Mouse (Mus musculus) forebrain, embryonic 14.5 days (tissue): Measurements from ENCODE around the gene Mbd5. TPM values are rescaled to one million over a fixed set of nuclear protein-coding genes. Genes with fewer than 3 reads are reported as not detected.
"Not testable (repeated sequence)": the region's sequence is repeated elsewhere in the genome, so short reads cannot be mapped to it uniquely, and the experiment has no call there.

Source experiments
- ATAC-seq: fragments of 200-750 bp; cut with Nextera tagmentation; 2 replicates; pipeline ENCODE4 v1.8.0; 2017; ENCODE audit warnings: mild to moderate bottlenecking, moderate library complexity
- DNase-seq: peaks from one replicate; pipeline ENCODE4 v3.0.0-alpha.2; 2015; ENCODE audit warnings: low spot score
- H3K27ac ChIP-seq: fragments of 300-500 bp; sonication (generic); 2 replicates; pipeline ENCODE4 v1.5.1; 2014; ENCODE audit warnings: low read depth, mild to moderate bottlenecking, control low read depth, low read length, moderate library complexity
- H3K27me3 ChIP-seq: fragments of 300-500 bp; sonication (generic); replicated peaks from 2 replicates; pipeline ENCODE4 v1.6.1; 2014; ENCODE audit warnings: low read length, control low read depth, mixed read lengths; ENCODE audit not compliant: control insufficient read depth, insufficient read depth
- H3K36me3 ChIP-seq: fragments of 300-500 bp; sonication (generic); 2 replicates; pipeline ENCODE4 v1.6.1; 2014; ENCODE audit warnings: low read length, control low read depth; ENCODE audit not compliant: control insufficient read depth, insufficient read depth
- H3K4me1 ChIP-seq: fragments of 300-500 bp; sonication (generic); 2 replicates; pipeline ENCODE4 v1.6.1; 2014; ENCODE audit warnings: antibody characterized with exemption, low read length, control low read depth; ENCODE audit not compliant: control insufficient read depth, insufficient read depth
- H3K4me2 ChIP-seq: fragments of 300-500 bp; sonication (generic); 2 replicates; pipeline ENCODE4 v1.6.1; 2014; ENCODE audit warnings: mild to moderate bottlenecking, control low read depth, low read length
- H3K4me3 ChIP-seq: fragments of 300-500 bp; sonication (generic); 2 replicates; pipeline ENCODE4 v1.5.1; 2014; ENCODE audit warnings: low read depth, low read length, control low read depth
- H3K9ac ChIP-seq: fragments of 300-500 bp; sonication (generic); 2 replicates; pipeline ENCODE4 v1.6.1; 2014; ENCODE audit warnings: mild to moderate bottlenecking, low read length, control low read depth, moderate library complexity
- H3K9me3 ChIP-seq: fragments of 300-500 bp; sonication (generic); replicated peaks from 2 replicates; pipeline ENCODE4 v1.6.1; 2016; ENCODE audit warnings: low read length, control low read depth, mixed read lengths; ENCODE audit not compliant: control insufficient read depth
- WGBS: fragments of 180-500 bp; shearing (Covaris S2); extraction: QIAGEN DNeasy Blood & Tissue Kit; methylation state at CpG from one replicate; pipeline ENCODE4 v1.1.7; 2014; 5-methylcytosine and 5-hydroxymethylcytosine counted together
- polyA plus RNA-seq: library from polyadenylated mRNA; unstranded; fragments of >200 nt; fragmentation: Nextera tagmentation; extraction: Ambion mirVana; gene quantifications from 2 replicates; pipeline ENCODE4 v1.2.1, GENCODE M21; 2014

Gene Mbd5
- polyA plus RNA-seq, 1 experiment from 2014 or later: 27.2 TPM

DNA sequence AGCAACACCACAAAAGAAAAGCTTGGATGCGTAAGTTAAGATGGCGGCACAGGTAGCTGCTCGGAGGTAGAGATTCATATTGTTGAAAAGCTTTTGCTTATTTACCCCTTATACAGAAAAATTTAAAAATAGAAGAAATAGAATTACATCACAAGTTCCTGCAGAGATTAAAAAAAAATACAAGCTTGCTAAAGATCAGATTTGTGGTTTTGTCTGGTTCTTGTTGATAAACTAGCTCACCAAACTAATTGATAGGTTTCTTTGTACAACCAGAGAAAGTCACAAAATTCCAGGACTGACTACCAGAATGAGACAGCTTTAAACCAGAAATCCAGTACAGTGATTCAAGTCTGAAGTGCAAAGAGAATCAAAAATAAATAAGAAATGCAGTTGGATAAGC, 242.4 kb downstream of the Mbd5 start:
- Histone ChIP-seq H3K27me3 (no peaks in the 10 kb centered on the region), H3K4me2 (no peak overlapping the region), H3K9me3 (no peaks in the 10 kb centered on the region), H3K27ac (no peak overlapping the region), H3K36me3 (no peaks in the 10 kb centered on the region), H3K4me3 (no peak overlapping the region), H3K4me1 (no peaks in the 10 kb centered on the region), H3K9ac (no peak overlapping the region)
- no peak for ATAC-seq
- DNase-seq: no peak
- WGBS: 93% methylated on average over 3 of the region's 3 CpGs

DNA sequence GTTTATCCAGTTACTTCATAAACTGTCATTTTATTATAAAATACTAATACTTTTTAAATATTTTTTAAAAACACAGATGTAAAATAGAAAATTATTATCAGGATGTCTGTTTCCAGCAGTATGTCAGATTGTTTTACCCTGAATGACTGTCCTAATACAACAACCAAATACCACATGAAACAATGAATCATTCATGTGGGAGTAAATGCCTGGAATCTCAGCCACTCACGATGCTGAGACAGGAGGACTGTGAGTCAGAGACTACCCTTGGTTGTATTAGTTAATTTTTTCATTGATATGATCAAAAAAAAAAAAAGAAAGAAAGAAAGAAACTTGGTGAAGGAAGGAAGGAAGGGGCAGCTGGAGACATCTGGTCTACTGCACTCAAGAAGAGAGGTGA, 254.8 kb downstream of the Mbd5 start:
- Histone ChIP-seq H3K4me2 (no peak overlapping the region), H3K27me3 (no peaks in the 10 kb centered on the region), H3K36me3 (no peaks in the 10 kb centered on the region), H3K9me3 (no peaks in the 10 kb centered on the region), H3K9ac (no peak overlapping the region), H3K27ac (no peak overlapping the region), H3K4me3 (no peak overlapping the region), H3K4me1 (no peaks in the 10 kb centered on the region)
- WGBS: 68% methylated on average over 1 of the region's 1 CpGs
- no peak for ATAC-seq
- no peak for DNase-seq

GRCm38 (mm10) chr2:49205692-49206091, 256.4 kb downstream of the Mbd5 start:
- not testable (repeated sequence) for H3K27ac ChIP-seq, H3K27me3 ChIP-seq, H3K4me2 ChIP-seq, H3K9ac ChIP-seq, H3K36me3 ChIP-seq, H3K4me3 ChIP-seq, ATAC-seq, DNase-seq, H3K4me1 ChIP-seq, H3K9me3 ChIP-seq
- 95% methylated on average over 1 of the region's 1 CpGs for WGBS

- no peaks in the 10 kb centered on the region for H3K9me3 ChIP-seq
- no peak overlapping the region for H3K4me3 ChIP-seq
- no peaks in the 10 kb centered on the region for H3K36me3 ChIP-seq
- WGBS: 74% methylated on average over 3 of the region's 3 CpGs
- H3K9ac ChIP-seq: no peak overlapping the region
- 0 out of 2 replicates have a peak, but pooled peaks have one; percentile 29 for ATAC-seq
- no peaks in the 10 kb centered on the region for H3K27me3 ChIP-seq
- peak; percentile 57 for DNase-seq
- no peak overlapping the region for H3K27ac ChIP-seq
- H3K4me1 ChIP-seq: no peaks in the 10 kb centered on the region
- H3K4me2 ChIP-seq: no peak overlapping the region
Measured at GRCm38 (mm10) chr2:49209349-49209748, 260.0 kb downstream of the Mbd5 start.

- ATAC-seq: no peak
- WGBS: 90% methylated on average over 1 of the region's 1 CpGs
- DNase-seq: peak; percentile 9
Measured at GRCm38 (mm10) chr2:49210408-49210807, 261.1 kb downstream of the Mbd5 start.

GRCm38 (mm10) chr2:49229725-49230124, 280.4 kb downstream of the Mbd5 start:
- Histone ChIP-seq H3K4me3 (no peak overlapping the region), H3K36me3 (no peaks in the 10 kb centered on the region), H3K27me3 (no peaks in the 10 kb centered on the region), H3K4me2 (no peak overlapping the region), H3K9me3 (no peaks in the 10 kb centered on the region), H3K27ac (no peak overlapping the region), H3K9ac (no peak overlapping the region), H3K4me1 (no peaks in the 10 kb centered on the region)
- no peak for DNase-seq
- no peak for ATAC-seq

More at GRCm38 (mm10) chr2:49210408-49210807, 261.1 kb downstream of the Mbd5 start:
- Histone ChIP-seq H3K9me3 (no peaks in the 10 kb centered on the region), H3K27me3 (no peaks in the 10 kb centered on the region), H3K4me3 (no peak overlapping the region), H3K4me2 (no peak overlapping the region), H3K9ac (no peak overlapping the region), H3K27ac (no peak overlapping the region), H3K36me3 (no peaks in the 10 kb centered on the region), H3K4me1 (no peaks in the 10 kb centered on the region)

DNA sequence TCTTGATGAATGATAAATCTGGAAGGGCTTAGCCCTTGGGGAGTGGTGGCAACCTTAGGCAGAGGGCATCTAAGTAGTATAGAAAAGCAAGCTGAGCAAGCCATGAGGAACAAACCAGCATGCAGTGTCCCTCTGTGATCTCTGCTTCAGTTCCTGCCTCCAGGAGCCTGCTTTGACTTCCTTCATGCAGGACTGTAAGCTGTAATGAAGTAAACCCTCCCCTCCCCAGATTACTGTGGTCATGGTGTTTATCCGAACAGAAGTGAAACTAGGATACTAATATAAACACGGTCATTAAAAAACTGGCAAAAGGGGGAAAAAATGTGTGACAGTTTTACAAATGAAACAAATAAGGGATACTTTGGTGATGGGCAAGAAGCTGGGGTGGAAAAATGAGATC, 284.8 kb downstream of the Mbd5 start:
- no peak overlapping the region for H3K9ac ChIP-seq
- H3K27ac ChIP-seq: no peak overlapping the region
- DNase-seq: no peak
- H3K4me2 ChIP-seq: no peak overlapping the region
- WGBS: 81% methylated on average over 2 of the region's 2 CpGs
- no peaks in the 10 kb centered on the region for H3K9me3 ChIP-seq
- H3K27me3 ChIP-seq: no peaks in the 10 kb centered on the region
- H3K4me1 ChIP-seq: no peaks in the 10 kb centered on the region
- no peaks in the 10 kb centered on the region for H3K36me3 ChIP-seq
- no peak for ATAC-seq
- H3K4me3 ChIP-seq: no peak overlapping the region

DNA sequence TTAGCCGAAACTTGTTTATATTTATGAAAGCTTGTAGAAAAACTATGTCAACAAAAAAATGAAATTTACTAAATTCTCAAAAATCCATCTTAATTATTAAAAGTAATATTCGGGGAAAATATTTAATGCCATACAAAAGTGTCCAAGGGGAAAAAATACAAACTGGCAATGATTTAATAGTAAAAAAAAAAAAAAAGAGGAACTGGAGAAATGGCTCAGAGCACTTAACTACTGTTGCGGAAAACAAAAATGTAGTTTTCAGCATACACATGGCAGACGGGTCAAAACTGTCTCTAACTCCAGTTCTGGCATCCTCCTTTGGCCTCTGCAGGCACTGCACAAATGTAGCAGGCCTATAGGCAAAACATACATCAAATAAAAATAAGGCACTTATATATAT, 292.4 kb downstream of the Mbd5 start:
- no peak overlapping the region for H3K27ac ChIP-seq
- no peaks in the 10 kb centered on the region for H3K4me1 ChIP-seq
- H3K27me3 ChIP-seq: no peaks in the 10 kb centered on the region
- H3K4me2 ChIP-seq: no peak overlapping the region
- H3K9ac ChIP-seq: no peak overlapping the region
- H3K4me3 ChIP-seq: no peak overlapping the region
- no peak for ATAC-seq
- H3K36me3 ChIP-seq: no peaks in the 10 kb centered on the region
- no peaks in the 10 kb centered on the region for H3K9me3 ChIP-seq
- 93% methylated on average over 4 of the region's 4 CpGs for WGBS
- DNase-seq: no peak

DNA sequence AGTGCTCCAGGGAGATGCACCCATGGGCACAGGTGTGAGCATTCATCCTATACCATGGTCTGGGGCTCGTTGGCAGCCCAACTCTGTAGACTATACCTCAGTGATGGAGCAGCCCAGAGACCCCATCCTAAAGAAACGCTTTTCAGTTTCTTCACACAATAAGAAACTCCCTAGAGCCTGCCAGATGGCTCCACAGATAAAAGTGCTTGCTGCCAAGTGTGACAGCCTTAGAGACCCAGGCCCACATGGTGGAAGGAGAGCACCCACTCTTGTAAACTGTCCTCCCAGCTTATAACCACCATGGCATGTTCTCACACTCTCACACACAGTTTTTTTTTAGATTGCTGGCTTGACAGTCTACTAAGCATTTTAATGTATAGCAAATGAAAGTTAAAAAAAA, 314.8 kb downstream of the Mbd5 start:
- ATAC-seq: peak; percentile 50; the same call in 1 of the 2 replicates
- Histone ChIP-seq H3K9me3 (no peaks in the 10 kb centered on the region), H3K4me1 (no peaks in the 10 kb centered on the region), H3K9ac (no peak overlapping the region), H3K27ac (no peak overlapping the region), H3K4me2 (no peak overlapping the region), H3K27me3 (no peaks in the 10 kb centered on the region), H3K4me3 (no peak overlapping the region), H3K36me3 (no peaks in the 10 kb centered on the region)
- 64% methylated on average over 2 of the region's 2 CpGs for WGBS
- peak; percentile 40 for DNase-seq
